Mouse (Mus musculus) C3H10T1/2 (cell line): ENCODE results near the gene Rtl3. TPM values are rescaled to one million over a fixed set of nuclear protein-coding genes. Genes with fewer than 3 reads are reported as not detected.

Source experiments
- polyA plus RNA-seq, 2 experiments: library from polyadenylated mRNA; unstranded; fragments of >200 nt; fragmentation: generic; extraction: Trizol; gene quantifications; one replicate each; pipeline ENCODE4 v1.2.1; 2012; ENCODE audit warnings: missing spikeins in 2 of 2

Rtl3 gene
- polyA plus RNA-seq: 1 to 10 TPM in 1 of 2 experiments, not detected in 1; 1.7 TPM

GRCm38 (mm10) chrX:106840409-106840808 lies at the start of gene Rtl3:
Rtl3 (minus strand) TSS chrX:106840644.

Other genes with a start within 250 kb of the Rtl3 start
- not detected for gene Cysltr1, start 237.0 kb downstream of the Rtl3 start, polyA plus RNA-seq
- gene Lpar4, start 80.0 kb upstream of the Rtl3 start, polyA plus RNA-seq: 1 to 10 TPM in 1 of 2 experiments, under 1 TPM in 1; 0.06 to 1.4 TPM
- not detected for gene P2ry10, start 247.8 kb upstream of the Rtl3 start, polyA plus RNA-seq